Mouse (Mus musculus): ENCODE measurements around the gene Ppie. TPM values are rescaled to one million over a fixed set of nuclear protein-coding genes. Genes with fewer than 3 reads are reported as not detected.

Gene Ppie
- total and polyA plus RNA-seq, 3 experiments, result 97.9 to 100 TPM; not detected in 1

DNA sequence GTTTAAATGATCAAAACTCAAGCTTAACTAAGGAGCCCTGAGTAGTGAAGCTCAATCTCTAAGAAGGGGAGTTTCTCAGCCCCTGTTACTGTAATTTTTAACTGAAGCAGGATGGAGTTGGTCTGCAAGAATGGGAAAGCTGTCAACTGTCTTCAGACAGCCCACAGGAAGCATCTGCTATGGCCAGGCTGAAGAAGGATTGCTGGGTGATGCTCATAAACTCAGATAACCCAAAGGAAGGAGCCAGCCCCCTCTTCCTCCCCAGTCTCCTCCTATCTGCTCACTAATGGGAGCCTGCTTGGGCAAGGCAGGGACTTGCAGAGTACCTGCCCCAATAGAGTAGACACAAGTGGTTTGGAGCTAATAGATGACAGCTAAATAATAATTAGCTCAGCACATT is 16.1 kb upstream of the Ppie start:
- H3K9me3 ChIP-seq (replicated peaks; ENCODE audit: insufficient read depth, low read length), result no peaks in the 10 kb centered on the region
- H3K36me3 ChIP-seq (ENCODE audit: control insufficient read depth in 1 of 2, insufficient read depth in 2 of 2, low read length in 2 of 2), result peaks cover 0 to 6% of the 10 kb centered on the region in 2 experiments; a peak in 1 of 4 replicates
- H3K27me3 ChIP-seq (ENCODE audit: control insufficient read depth in 1 of 2, insufficient read depth in 2 of 2, low read length in 2 of 2), result peaks cover 0 to 2% of the 10 kb centered on the region in 2 experiments; a peak in 2 of 4 replicates
- H3K79me2 ChIP-seq (ENCODE audit: control insufficient read depth, insufficient read depth, low read length, poor library complexity), result no peaks in the 10 kb centered on the region
- DNase-seq (ENCODE audit: low read depth, low spot score), result no peak
- no peak overlapping the region for H3K27ac ChIP-seq (ENCODE audit: control insufficient read depth, low read depth, low read length)
- H3K4me1 ChIP-seq (ENCODE audit: control insufficient read depth in 1 of 2, insufficient read depth in 2 of 2, low read length in 2 of 2), result peaks cover 0 to 11% of the 10 kb centered on the region in 2 experiments; a peak in 2 of 4 replicates
- H3K9ac ChIP-seq (ENCODE audit: control insufficient read depth, low read depth, low read length, poor library complexity, severe bottlenecking), result no peak overlapping the region
- H3K4me3 ChIP-seq (ENCODE audit: control insufficient read depth in 1 of 2, insufficient read depth in 1 of 2, low read depth in 2 of 2, low read length in 2 of 2), result no peak overlapping the region
- TF ChIP-seq GATA1 (IDR thresholded peaks at IDR 0.05; ENCODE audit: low read depth, low read length), result no peak
- no peak for TF ChIP-seq RCOR1 (IDR thresholded peaks at IDR 0.05; ENCODE audit: low read depth, low read length)
- no peak for TF ChIP-seq ELF1 (IDR thresholded peaks at IDR 0.05; ENCODE audit: low read depth, low read length)
- TF ChIP-seq CTCF (IDR thresholded peaks at IDR 0.05 in 2 of 3, conservative IDR thresholded peaks at IDR 0.05 in 1 of 3; ENCODE audit: control insufficient read depth in 1 of 3, insufficient read depth in 1 of 3, low read depth in 2 of 3, low read length in 3 of 3, poor library complexity in 1 of 3, severe bottlenecking in 1 of 3), result no peak; a peak in 1 of 6 replicates
- no peak for TF ChIP-seq POLR2AphosphoS5 (IDR thresholded peaks at IDR 0.05; ENCODE audit: borderline replicate concordance, low read depth, low read length)
- no peak for TF ChIP-seq USF2 (IDR thresholded peaks at IDR 0.05; ENCODE audit: borderline replicate concordance in 1 of 2, insufficient read depth in 1 of 2, low read depth in 1 of 2, low read length in 2 of 2)
- no peak for TF ChIP-seq TBP (IDR thresholded peaks at IDR 0.05; ENCODE audit: low read depth, low read length)
- no peak for TF ChIP-seq RAD21 (IDR thresholded peaks at IDR 0.05; ENCODE audit: low read depth, low read length)
- TF ChIP-seq MXI1 (IDR thresholded peaks at IDR 0.05; ENCODE audit: low read depth, low read length), result no peak

DNA sequence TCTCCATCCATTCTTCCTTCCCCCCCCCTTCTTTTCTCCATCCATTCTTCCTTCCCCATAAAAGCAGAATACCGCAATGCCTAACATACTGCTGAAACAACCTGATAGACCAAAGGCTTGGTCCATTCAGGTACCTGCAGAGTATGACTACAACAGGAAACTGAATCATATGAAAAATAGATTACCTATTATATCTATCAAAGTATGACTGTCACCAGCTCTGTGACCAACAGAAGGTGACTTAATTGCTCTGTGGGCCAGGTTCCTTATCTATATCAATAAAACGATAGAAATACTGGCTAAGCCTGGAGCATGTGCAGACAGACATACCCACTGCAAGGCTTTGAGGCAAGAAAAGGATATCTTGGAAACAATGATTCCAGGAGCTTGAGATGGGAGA is 15.7 kb upstream of the Ppie start:
- DNase-seq (ENCODE audit: low read depth, low spot score), result no peak
- Histone ChIP-seq H3K27ac (ENCODE audit: control insufficient read depth, low read depth, low read length) (no peak overlapping the region), H3K4me3 (ENCODE audit: control insufficient read depth in 1 of 2, insufficient read depth in 1 of 2, low read depth in 2 of 2, low read length in 2 of 2) (no peak overlapping the region), H3K79me2 (ENCODE audit: control insufficient read depth, insufficient read depth, low read length, poor library complexity) (no peaks in the 10 kb centered on the region), H3K36me3 (ENCODE audit: control insufficient read depth in 1 of 2, insufficient read depth in 2 of 2, low read length in 2 of 2) (peaks cover 0 to 4% of the 10 kb centered on the region in 2 experiments; a peak in 1 of 4 replicates), H3K9ac (ENCODE audit: control insufficient read depth, low read depth, low read length, poor library complexity, severe bottlenecking) (no peak overlapping the region), H3K4me1 (ENCODE audit: control insufficient read depth in 1 of 2, insufficient read depth in 2 of 2, low read length in 2 of 2) (peaks cover 0 to 6% of the 10 kb centered on the region in 2 experiments; a peak in 2 of 4 replicates), H3K9me3 (replicated peaks; ENCODE audit: insufficient read depth, low read length) (no peaks in the 10 kb centered on the region), H3K27me3 (ENCODE audit: control insufficient read depth in 1 of 2, insufficient read depth in 2 of 2, low read length in 2 of 2) (peaks cover 0 to 2% of the 10 kb centered on the region in 2 experiments; a peak in 2 of 4 replicates)
- TF ChIP-seq NELFE (IDR thresholded peaks at IDR 0.05; ENCODE audit: low read depth, low read length) (no peak), BHLHE40 (IDR thresholded peaks at IDR 0.05; ENCODE audit: borderline replicate concordance, low read depth, low read length) (no peak), POLR2AphosphoS2 (IDR thresholded peaks at IDR 0.05; ENCODE audit: low read length) (no peak), HCFC1 (IDR thresholded peaks at IDR 0.05; ENCODE audit: low read depth, low read length) (no peak), USF2 (IDR thresholded peaks at IDR 0.05; ENCODE audit: borderline replicate concordance in 1 of 2, insufficient read depth in 1 of 2, low read depth in 1 of 2, low read length in 2 of 2) (no peak), MYC (IDR thresholded peaks at IDR 0.05; ENCODE audit: low read depth, low read length) (no peak), MAFK (IDR thresholded peaks at IDR 0.05; ENCODE audit: borderline replicate concordance, low read depth, low read length) (no peak)
